Mouse (Mus musculus) testis, postnatal 14 days (tissue): Measurements from ENCODE around the gene H2-Eb2.

ENCODE experiments used
- DNase-seq: peaks from one replicate; pipeline ENCODE4 v3.0.0; 2021; ENCODE audit warnings: low spot score

H2-Eb2 gene

DNA sequence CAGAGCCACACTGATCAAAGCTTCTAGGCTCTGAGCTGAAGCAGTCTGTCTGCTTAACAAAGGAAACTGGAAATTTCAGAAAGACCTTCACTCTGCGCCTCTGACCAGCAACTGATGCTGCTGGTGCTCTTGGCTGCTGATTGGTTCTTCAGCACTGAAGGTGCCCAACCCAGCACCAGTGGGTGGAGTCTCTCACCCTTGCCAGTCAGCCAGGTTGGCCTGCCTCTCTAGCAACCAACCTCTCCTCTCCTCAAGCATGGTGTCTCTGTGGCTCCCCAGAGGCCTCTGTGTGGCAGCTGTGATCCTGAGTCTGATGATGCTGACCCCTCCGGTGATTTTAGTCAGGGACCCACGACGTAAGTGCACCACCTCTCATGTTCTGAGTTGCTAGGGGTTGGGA, at the start of gene H2-Eb2:
Gene H2-Eb2, plus strand, starts transcription at position 230 of the 400 bp plus-strand sequence.
- no peak for DNase-seq

DNA sequence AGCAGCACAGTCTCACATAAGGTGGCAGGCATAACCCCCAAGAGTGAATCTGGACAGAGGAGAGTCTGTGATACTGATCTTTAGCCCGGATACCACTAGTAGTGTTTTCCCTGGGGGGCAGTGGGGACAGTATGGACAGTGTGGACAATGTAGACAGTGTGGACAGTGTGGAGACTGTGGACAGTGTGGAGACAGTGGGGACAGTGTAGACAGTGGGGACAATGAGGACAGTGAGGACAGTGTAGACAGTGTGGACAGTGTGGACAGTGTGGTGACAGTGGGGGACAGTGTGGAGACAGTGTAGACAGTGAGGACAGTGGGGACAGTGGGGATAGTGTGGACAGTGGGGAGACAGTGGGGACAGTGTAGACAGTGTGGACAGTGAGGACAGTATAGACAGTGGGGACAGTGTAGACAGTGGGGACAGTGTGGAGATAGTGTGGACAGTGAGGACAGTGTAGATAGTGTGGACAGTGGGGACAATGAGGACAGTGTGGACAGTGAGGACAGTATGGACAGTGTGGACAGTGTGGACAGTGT, 44.9 kb upstream of the H2-Eb2 start:
- DNase-seq, result no peak

DNA sequence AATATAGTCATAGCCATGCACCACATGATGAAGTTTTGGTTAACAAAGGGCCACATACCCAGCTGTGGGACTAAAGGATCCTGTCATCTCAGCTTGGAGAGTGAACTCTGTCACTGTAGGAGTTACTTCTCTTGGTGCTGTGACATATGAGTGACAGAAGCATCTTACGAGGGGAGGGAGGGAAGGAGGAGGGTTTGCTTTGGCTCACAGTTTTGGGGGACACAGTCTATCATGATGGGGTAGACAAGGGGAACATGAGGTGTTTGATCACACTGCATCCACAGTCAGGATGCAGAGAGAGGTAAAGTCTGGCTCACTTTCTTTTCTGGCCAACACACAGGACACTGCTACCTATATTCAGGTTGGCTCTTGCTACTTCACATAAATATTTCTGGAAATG, 43.6 kb upstream of the H2-Eb2 start:
- no peak for DNase-seq

DNA sequence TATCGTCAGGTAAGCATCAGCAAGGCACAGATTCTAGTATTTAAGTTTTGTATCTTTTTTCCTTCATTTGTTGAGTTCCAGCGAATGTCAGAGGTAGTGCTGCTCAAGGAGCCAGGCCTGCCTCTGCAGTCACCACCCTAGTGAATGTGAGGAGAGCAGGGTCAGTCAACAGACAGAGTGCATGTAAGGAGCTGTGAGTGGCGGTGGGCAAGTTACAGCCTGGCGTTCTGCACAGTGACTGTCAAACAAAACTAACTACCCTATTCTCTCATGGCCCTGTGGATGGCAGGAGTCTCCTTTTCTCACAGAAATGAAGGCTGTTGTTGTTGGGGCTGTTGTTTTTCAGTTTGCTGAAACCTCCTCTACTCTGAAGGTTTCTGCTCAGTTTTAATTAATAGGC, 40.1 kb upstream of the H2-Eb2 start:
- no peak for DNase-seq

DNA sequence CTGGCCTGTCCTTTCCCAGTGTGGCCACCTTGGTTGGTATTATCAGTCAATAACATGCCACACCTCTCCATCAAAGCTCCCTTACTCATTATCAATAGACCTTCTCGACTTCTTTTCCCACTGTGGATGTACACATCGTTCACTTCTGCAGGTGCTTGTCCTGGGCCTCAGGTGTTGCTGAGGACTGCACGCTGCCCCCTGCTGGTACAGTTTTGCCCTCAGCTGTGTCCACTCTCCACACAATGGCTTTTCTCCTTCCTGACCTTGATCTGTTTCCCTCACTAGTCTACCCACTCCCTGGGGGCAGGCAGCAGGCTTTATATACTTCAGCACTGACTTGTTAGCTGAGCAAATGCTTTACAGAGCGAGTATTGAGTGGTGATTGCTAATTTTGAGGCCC, 39.6 kb upstream of the H2-Eb2 start:
- DNase-seq, result no peak

DNA sequence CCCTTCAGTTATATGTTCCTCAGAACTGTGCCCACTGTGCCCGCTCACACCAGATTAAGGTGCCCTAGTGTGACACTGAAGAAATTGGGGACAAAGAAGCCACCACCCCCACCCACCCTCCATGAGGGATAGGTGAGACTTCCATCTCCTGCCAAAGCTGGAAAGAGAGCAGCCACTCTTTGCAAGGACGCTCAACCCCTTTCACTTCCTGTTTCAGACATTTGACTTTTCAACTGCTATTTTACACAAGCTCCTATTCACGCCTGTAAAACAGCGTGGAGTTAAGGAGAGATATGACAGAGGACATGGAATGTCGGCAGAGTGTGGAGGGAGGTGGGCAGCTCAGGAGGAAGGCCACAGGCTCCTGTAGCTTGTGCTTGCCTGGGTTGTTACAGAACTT, 39.0 kb upstream of the H2-Eb2 start:
- DNase-seq, result no peak

DNA sequence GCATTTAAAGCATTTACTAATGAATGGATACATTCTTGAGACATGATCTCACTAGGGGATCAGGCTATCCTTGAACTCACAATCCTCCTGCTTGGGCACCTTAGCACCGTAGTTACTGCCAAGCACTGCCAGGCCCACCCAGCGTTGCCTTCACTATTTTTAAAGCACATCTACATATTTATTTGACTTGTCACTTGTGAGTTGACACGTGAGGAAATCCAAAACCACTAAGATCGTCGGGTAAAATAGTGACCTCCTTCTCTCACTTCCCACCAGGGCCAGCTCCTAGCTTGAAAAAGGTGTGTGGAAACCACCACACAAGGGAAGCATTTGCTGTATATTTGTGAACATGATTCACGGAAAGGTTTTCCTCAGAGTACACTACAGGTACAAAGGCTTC, 38.5 kb upstream of the H2-Eb2 start:
- no peak for DNase-seq

DNA sequence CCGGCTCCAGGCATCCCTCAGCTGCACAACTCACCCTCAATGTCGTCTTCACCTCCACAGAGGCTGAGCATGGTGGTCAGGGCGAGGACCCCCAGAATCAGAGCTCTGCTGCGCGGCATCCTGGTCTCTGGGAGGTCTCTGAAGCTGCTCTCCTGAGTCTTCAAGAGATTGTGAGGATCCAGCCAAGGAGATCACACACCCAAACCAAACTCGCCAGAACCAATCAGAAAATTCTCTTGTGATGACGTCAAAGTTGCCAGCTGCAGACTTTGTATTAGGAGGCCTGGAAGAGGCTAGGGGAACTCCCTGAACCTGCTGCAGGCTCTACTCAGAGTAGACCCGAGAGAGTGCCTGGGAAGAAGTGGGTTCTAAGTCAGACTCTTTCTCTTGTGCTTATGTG, 37.8 kb upstream of the H2-Eb2 start, which contains the start of gene H2-Aa:
Gene H2-Aa, minus strand, starts transcription at position 176 of the 400 bp plus-strand sequence.
- peak; percentile 65 for DNase-seq

DNA sequence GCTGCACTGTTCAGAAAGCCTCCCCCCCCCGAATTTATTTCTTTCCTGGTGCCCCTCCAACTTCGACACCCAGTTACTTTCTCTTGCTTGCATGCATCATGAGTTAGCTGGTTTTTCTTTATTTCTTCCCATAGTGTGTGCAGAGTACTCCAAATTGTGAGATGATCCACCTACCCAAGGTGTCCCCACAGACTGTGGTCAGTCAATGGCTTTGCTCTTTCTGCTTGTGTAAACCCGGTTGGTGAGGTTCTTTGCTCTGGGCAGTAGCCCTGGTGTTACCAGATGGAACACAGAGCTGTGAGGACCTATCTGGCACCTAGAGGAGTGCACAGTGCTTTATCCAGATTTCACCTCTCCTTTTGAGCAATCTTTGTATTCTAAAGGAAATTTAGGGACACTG, 37.3 kb upstream of the H2-Eb2 start:
- DNase-seq, result no peak

DNA sequence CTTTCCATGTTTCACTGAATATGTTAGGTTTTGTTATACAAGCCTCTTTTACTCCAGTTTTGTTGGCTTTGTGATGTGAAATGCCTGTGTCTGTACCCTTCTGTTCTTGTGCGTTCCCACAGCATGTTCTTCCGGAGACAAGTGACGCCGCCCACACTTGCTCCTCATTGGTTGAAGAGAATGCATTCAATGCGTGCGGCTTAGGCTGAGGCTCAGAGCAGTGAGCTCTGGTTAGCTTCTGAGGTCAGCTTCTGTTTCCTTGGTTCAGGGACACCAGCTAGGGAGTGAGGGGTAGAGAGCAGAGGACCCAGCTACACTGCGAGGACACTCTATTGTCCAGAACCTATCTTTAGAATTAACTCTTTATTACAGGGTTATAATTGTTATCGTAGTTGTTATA, 33.9 kb upstream of the H2-Eb2 start:
- peak; percentile 60 for DNase-seq

DNA sequence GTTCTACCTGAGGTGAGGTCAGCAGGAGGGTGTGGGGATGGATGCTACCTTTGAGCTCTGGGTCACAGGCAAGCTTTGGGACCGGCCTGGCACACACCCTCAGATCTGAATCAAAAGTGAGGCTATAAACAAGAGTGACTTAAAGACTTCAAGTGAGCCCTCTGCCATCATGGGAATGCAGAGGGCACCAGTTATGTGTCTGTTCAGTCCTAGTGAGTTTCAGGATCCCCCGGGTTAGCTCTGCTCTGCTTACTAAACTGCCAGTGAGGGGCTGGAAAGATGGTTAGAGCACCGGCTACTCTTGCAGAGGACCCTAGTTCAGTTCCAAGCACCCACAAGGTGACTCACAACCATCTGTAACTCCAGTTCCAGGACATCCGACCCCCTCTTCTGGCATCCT, 32.9 kb upstream of the H2-Eb2 start:
- no peak for DNase-seq

DNA sequence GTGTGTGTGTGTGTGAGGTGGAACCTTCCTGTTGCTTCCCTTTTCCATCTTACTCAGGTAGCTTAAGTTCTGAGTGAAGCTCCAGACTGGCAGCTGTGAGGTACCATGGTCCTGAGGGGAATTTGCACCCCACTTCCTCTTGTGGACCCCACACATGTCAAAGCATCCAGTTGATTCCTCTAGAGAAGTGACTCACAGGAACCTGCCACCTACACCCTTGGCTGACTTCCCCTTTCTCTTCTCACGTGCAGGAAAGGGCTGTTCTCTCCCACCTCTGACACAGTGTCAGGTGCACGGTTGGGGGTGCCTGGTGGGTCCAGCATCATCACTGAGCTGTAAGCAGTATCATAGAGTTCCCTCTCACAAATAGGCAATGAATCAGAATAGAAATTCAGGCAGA, 31.9 kb upstream of the H2-Eb2 start:
- DNase-seq, result no peak

DNA sequence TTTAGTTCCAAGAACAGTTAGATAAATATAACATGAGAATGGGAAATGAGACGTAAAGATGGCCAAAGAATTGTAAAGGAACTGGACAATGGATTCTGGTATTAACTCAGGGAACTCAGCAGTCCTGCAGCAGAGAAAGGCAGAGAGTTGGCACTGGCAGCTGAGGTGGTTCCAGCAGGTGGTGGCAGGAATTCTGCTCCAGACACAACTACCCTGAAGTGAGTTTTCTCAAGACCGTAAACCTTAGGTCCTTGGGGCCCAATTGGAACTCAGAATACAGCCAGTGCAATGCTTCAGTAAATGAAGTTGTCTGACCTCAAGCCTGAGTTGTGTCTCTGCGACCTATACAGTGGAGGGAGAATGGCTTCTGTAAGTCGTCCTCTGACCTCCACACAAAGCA, 31.2 kb upstream of the H2-Eb2 start:
- DNase-seq, result no peak

DNA sequence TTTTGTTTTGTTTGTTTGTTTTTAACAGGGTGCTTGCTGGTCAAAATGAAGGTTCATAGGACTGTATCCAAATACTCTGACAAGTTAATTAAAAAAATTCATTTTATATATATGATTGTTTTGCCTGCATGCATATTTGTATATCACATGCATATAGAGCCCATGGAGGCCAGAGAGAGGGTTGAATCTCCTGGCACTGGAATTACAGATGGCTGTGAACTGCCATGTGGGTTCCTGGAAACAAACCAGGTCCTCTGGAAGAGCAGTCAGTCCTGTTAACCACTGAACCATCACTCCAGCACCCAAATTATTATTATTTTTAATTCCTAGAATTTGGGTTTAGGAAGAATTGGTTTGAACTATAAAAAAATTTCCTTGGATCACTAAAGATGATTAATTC, 30.2 kb upstream of the H2-Eb2 start:
- DNase-seq, result no peak

DNA sequence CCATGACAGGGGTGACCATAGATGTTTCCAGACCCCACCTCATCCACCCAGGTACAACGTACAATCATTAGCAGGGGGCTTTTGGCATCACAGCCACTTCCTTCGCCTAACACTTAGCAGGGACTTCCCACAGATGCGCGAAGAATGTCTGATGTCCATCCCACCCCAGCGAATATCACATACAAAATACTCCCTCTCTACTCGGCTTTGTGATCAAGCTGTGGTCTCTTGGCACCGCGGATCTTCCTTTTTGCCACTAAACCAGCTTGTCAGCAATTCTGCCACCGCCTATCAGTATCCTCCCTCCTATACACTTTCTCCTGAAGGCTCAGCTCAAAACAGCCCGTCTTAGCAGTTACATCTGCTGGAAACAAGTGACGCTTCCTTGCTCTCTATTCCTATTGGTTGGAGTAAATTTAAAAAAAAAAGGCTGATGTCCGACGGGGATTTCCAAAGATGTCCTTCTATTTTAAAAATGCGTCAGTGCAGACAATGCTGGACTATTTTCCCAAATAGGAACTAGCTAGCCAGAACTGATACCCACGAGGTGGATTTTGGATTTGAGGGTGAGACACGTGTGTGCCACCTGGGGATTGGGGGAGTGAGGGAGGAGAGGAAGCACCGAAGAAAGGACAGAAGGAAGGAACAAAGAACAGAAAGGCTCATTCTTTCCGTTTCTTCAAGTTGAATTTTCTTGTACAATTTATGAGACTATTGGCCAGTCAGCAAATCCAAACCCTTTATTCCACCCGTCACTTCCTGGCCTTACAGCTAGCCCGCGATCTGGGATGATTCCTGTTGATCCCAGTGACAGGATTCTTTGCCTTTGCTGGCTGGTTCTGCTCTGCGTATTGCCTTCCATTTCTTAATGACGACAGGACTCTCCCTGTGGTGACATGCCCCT, 29.3 kb upstream of the H2-Eb2 start:
- DNase-seq, result no peak

DNA sequence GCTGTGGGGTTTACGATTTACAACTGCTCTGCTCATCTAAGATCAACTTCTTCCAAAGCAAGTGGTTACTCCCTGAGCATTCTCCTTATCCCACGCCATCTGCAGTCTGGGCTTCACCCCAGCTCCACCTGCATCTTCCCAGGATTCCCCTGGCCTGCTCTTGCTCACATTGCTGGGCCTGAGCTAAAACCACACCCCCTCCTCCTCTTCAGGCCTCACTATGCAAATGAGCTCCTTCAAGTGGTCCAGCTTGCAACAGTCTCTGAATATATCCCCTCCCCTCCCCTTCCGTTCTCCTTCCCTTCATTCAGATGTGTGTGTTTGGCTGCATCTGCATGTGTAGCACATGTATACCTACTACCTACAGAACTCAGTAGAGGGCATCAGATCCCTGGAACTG, 26.1 kb upstream of the H2-Eb2 start:
- DNase-seq, result no peak

DNA sequence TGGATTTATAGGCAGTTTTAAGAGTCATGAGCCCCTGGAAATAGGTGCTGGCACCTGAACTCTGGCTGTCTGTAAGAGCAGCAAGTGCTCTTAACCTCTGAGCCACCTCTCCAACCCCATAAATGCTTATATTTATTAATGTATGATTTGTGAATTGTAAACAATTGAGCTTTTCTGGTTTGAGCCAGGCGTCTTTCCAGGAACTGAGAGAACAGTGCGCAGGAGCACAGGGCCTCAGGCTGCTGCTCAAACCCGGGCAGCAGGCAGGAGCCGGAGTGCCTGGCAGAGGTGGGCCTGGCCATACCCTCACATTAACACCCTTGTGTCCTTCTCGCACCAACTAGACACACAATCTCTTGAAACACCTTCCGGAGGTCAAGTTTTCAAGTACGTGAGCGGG, 25.4 kb upstream of the H2-Eb2 start:
- DNase-seq, result no peak

DNA sequence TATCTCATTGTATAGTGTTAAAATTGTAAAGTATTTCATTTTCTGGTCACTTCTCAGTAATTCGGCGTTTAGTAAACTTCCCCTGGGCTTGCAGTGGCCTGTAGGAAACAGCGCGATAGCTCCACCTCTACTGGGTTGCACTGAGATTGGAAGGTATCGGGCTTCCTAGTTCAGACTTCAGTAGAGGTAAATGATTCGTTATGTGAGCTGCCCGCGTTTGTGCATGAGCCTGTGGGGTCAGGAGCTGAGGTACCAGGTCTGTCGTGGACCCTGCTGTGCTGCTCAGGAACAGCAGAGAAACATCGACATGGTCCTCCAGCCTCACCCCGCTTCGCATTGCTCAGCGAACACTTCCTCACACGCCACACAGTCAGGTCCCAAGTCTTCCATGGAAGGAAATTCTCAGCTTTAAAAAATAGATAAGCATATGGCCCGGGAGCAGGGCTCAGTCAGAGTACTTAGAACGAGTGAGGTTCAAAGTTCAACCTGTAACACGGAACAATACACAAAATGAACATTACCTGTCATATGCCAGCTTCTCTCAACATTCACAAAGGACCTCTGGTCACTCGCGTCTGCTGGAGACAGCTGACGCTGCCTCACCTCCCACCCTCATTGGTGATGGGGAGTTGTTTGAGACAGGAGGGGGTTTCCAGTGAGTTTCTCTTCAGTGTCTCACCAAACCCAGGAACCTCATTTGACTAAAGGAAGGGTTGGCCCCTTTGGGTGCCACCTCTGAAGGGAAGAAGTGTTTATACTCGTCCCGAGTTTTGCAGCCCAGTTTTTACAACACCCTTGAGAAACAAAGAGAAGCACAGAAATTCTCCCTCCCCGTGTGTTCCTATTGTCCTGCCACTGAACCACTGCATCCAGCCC, 24.5 kb upstream of the H2-Eb2 start:
- DNase-seq, result no peak

DNA sequence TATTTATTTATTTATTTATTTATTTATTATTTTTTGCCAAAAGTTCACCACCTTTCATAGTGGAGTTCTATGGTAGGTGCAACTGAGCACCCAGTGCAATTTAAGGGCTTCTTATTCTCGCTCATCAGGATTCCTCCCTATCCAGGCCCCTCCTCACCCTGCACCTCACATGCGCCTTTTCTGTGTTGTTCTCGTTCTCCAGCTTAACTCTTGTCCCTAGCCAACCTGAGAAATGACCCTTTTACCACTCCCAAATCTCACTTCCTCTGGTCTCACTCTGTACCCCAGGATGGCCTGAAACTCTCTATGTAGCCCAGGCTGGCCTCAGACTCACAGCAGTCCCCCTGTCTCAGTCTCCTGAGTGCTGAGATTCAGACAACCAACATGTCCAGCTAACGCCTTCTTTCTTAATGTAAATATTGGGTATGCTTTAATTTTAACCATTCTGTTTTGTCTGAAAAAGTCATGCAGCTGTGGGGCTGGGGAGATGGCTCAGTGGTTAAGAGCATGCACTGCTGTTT, 23.7 kb upstream of the H2-Eb2 start:
- DNase-seq, result no peak

DNA sequence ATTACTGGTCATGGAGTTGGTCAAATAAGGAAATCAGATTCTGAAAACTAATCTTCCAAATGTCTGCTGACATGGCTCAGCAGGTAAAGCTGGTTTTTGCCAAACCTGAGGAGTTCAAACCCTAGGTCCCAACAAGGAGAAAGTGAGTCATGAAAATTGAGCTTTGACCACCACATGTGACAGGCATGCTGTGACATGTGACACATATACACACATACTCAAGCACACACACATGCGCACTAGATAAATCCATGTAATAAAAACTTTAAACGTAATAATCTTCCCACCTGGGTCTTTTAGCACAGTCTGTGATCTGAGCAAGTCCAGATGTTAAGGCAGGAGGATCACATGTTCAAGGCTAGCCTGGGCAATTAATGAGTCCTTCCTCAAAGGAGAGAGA, 21.7 kb upstream of the H2-Eb2 start:
- no peak for DNase-seq

DNA sequence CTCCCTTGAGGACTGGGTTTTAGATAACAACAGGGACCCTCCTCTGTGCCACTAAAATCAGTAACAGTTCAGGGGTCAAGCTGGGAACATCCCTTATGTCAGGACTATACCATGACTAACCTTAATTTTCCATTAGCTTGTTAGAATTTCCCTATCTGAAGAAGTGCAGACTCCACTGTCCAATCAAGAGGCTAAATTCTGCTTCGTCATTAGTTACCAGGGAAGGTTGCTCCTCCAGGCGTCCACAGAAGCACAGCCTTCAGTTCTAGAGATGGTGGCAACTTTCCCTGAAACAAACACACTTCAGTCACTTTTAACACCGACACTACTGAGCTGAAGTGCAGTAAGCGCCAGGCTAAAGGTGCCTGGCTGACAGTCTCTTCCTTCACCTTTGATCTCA, 20.7 kb upstream of the H2-Eb2 start:
- peak; percentile 52 for DNase-seq

DNA sequence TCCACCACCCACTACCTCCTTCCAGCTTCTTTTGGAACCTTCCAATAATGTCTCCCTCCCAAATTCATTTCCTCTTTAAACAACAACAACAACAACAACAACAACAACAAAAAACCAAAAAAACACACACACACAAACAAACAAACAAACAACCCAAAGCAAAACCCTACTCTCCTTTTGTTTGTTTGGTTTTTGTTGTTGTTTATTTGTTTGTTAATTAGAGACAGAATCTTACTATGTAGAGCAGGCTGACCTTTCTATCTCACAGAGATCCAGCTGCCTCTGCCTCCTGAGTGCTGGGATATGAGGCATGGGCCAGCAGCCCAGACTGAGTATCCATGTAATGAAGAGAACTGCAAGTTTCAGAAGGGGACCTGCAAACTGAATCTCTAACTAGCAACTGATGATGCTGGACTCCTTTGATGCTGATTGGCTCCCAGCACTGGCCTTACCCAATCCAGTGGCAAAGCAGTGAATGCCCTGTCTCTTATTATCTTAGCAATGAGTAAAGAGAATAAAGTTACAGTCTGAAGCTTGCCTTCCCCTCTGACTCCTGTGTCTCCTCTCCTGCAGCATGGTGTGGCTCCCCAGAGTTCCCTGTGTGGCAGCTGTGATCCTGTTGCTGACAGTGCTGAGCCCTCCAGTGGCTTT, 20.0 kb upstream of the H2-Eb2 start, which contains the start of gene H2-Eb1:
Gene H2-Eb1, plus strand, starts transcription at position 488 of the 651 bp plus-strand sequence.
- peak; percentile 82 for DNase-seq
